In the genomic region with DNA sequence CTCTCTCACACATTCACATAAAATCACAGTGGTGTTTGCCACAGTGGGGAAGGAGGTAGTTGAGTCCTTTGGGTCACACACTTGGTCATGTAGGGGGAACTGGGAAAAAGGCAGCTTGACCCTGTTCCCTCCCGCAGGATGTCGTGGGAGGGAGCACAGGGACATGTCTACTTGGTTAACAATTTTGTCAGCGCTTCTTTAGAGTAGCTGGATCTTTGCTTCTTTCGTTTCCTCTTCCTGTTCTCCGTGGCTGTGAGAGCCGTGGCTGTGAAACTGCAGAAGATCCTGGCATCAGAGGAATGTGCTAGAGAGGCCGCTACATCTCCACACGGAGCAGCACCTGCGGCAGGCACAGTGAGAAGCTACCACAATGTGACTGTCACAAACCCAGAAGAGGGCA, we compare ENCODE assay signal across 20 mouse cellular contexts. TPM values are rescaled to one million over a fixed set of nuclear protein-coding genes. Genes with fewer than 3 reads are reported as not detected.
DNase-seq lines count a peak whose midpoint lies in the region; ATAC-seq lines count a peak whose summit lies in the region.
"Had no signal": no experiment of that assay in that cellular context is flagged by ENCODE, and none has a peak within 500 bp of the region (broad histone marks: within the 10 kb centered on the region; RNA-seq: fewer than 3 reads in every experiment).

No protein-coding gene starts in this region.

- no peak overlapping the region for H3K9ac ChIP-seq in midbrain, embryonic 11.5 days (ENCODE audit: low read length)
- H3K9ac ChIP-seq in midbrain, embryonic 13.5 days (replicated peaks) = no peak overlapping the region
- H3K9ac ChIP-seq: forebrain, embryonic 15.5 days; heart, embryonic 13.5 days; hindbrain, embryonic 12.5 days had no signal

- no peaks in the 10 kb centered on the region for H3K9me3 ChIP-seq in midbrain, embryonic 11.5 days (ENCODE audit: control insufficient read depth, low read length)
- H3K9me3 ChIP-seq in midbrain, embryonic 13.5 days = no peaks in the 10 kb centered on the region
- H3K9me3 ChIP-seq: embryonic facial prominence, embryonic 10.5 days; forebrain, embryonic 15.5 days; heart, embryonic 13.5 days; hindbrain, embryonic 12.5 days had no signal

- no peak overlapping the region for H3K27ac ChIP-seq in midbrain, embryonic 11.5 days (ENCODE audit: low read depth, low read length)
- no peak overlapping the region for H3K27ac ChIP-seq in midbrain, embryonic 13.5 days
- H3K27ac ChIP-seq: embryonic facial prominence, embryonic 10.5 days; forebrain, embryonic 15.5 days; heart, adult 2 months; heart, embryonic 13.5 days; hindbrain, embryonic 12.5 days had no signal

- H3K4me2 ChIP-seq in midbrain, embryonic 11.5 days = no peak overlapping the region
- H3K4me2 ChIP-seq in midbrain, embryonic 13.5 days (replicated peaks) = no peak overlapping the region
- H3K4me2 ChIP-seq: forebrain, embryonic 15.5 days; heart, embryonic 13.5 days; hindbrain, embryonic 12.5 days had no signal

- DNase-seq in heart, adult 8-10 months (ENCODE audit: low spot score) = peak; percentile 19
- DNase-seq in heart, postnatal 4 days = no peak
- DNase-seq in midbrain, embryonic 11.5 days (ENCODE audit: low spot score, missing footprints) = peak; percentile 73
- no peak for DNase-seq in thymus, postnatal 25 days
- DNase-seq: adrenal gland, adult 2 months; adrenal gland, postnatal 25 days; cerebellum, adult 18-20 months; cerebellum, adult 9-11 months; cerebellum, postnatal 36 days; gastrocnemius, postnatal 36 days; heart, postnatal 36 days had no signal

- ATAC-seq in midbrain, embryonic 11.5 days (ENCODE audit: low FRiP score) = no peak
- no peak for ATAC-seq in midbrain, embryonic 13.5 days
- ATAC-seq in granulocyte monocyte progenitor cell, adult 5-6 weeks (replicated peaks; ENCODE audit: poor library complexity, severe bottlenecking) = peak; percentile 66
- ATAC-seq: forebrain, embryonic 15.5 days; hindbrain, embryonic 16.5 days had no signal

- H3K4me3 ChIP-seq in midbrain, embryonic 11.5 days (ENCODE audit: low read depth, low read length) = no peak overlapping the region
- no peak overlapping the region for H3K4me3 ChIP-seq in midbrain, embryonic 13.5 days (replicated peaks)
- H3K4me3 ChIP-seq: embryonic facial prominence, embryonic 10.5 days; forebrain, embryonic 15.5 days; heart, adult 2 months; heart, embryonic 13.5 days; hindbrain, embryonic 12.5 days had no signal

- no peaks in the 10 kb centered on the region for H3K4me1 ChIP-seq in midbrain, embryonic 11.5 days (ENCODE audit: control insufficient read depth, insufficient read depth, low read length)
- H3K4me1 ChIP-seq in midbrain, embryonic 13.5 days (replicated peaks) = no peaks in the 10 kb centered on the region
- H3K4me1 ChIP-seq: forebrain, embryonic 15.5 days; heart, embryonic 13.5 days; hindbrain, embryonic 12.5 days had no signal

- 87% methylated on average over 9 of the region's 9 CpGs for WGBS in midbrain, embryonic 11.5 days
- 86% methylated on average over 9 of the region's 9 CpGs for WGBS in midbrain, embryonic 13.5 days

- H3K36me3 ChIP-seq in midbrain, embryonic 11.5 days (ENCODE audit: control insufficient read depth, insufficient read depth, low read length) = no peaks in the 10 kb centered on the region
- peaks cover 19% of the 10 kb centered on the region for H3K36me3 ChIP-seq in midbrain, embryonic 13.5 days
- H3K36me3 ChIP-seq: embryonic facial prominence, embryonic 10.5 days; heart, embryonic 13.5 days had no signal

- H3K27me3 ChIP-seq in midbrain, embryonic 11.5 days (ENCODE audit: control insufficient read depth, insufficient read depth, low read length) = no peaks in the 10 kb centered on the region
- H3K27me3 ChIP-seq in midbrain, embryonic 13.5 days = no peaks in the 10 kb centered on the region
- H3K27me3 ChIP-seq: forebrain, embryonic 15.5 days; hindbrain, embryonic 12.5 days had no signal

RNA-seq across cellular contexts. Expression of a gene that starts 24.2 kb away (rescaled TPM):
- total RNA-seq in heart, adult 8-10 months (2022) = under 1 TPM; 0.22 to 0.46 (median 0.39) TPM
- 1 to 10 TPM in 1 of 2 experiments, under 1 TPM in 1; 0.77 to 1.2 TPM for total RNA-seq in heart, postnatal 4 days (2021)
- polyA plus RNA-seq in midbrain, embryonic 11.5 days (2014; fragmentation: Nextera tagmentation; extraction: Ambion mirVana) = 0.12 and 0.34 TPM in 2 replicates
- polyA plus RNA-seq in midbrain, embryonic 13.5 days (2015; fragmentation: Nextera tagmentation; extraction: Ambion mirVana) = 0.30 and 0.46 TPM in 2 replicates
- total RNA-seq in granulocyte monocyte progenitor cell, adult 5-6 weeks (2014; fragmentation: Nextera tagmentation) = not detected in 2 replicates
- not detected in 2 replicates for total RNA-seq in granulocyte monocyte progenitor cell, adult 5-6 weeks (2017)
- total RNA-seq: gastrocnemius, adult 8-10 months; gastrocnemius, postnatal 36 days had no signal

RNA-seq across cellular contexts. Expression of a gene that starts 54.6 kb away (rescaled TPM):
- total RNA-seq in heart, adult 8-10 months (2022) = 1 to 10 TPM; 3.7 to 8.8 (median 6.1) TPM
- total RNA-seq in heart, postnatal 4 days (2021) = 10 to 100 TPM; 11.6 to 13.2 TPM
- 12.1 and 15.0 TPM in 2 replicates for polyA plus RNA-seq in midbrain, embryonic 11.5 days (2014; fragmentation: Nextera tagmentation; extraction: Ambion mirVana)
- polyA plus RNA-seq in midbrain, embryonic 13.5 days (2015; fragmentation: Nextera tagmentation; extraction: Ambion mirVana) = 43.8 and 46.0 TPM in 2 replicates
- total RNA-seq in granulocyte monocyte progenitor cell, adult 5-6 weeks (2014; fragmentation: Nextera tagmentation) = 6.7 and 19.6 TPM in 2 replicates
- 3.2 and 9.2 TPM in 2 replicates for total RNA-seq in granulocyte monocyte progenitor cell, adult 5-6 weeks (2017)

Comparison
In these comparisons a context has a peak if more than half of its experiments do, and no peak if none do; other contexts are left out.
1. DNase-seq: peak in heart, adult 8-10 months (single experiment) and midbrain, embryonic 11.5 days (single experiment); none in heart, postnatal 4 days (single experiment) and thymus, postnatal 25 days (single experiment).